Mouse (Mus musculus) Patski (cell line): ENCODE data around the gene Nuak2. TPM values are rescaled to one million over a fixed set of nuclear protein-coding genes. Genes with fewer than 3 reads are reported as not detected.

ENCODE experiments used
- ATAC-seq: fragments of 100-300 bp; one replicate; pipeline ENCODE4 v1.8.0; 2021
- CTCF ChIA-PET: fragments of 350-600 bp; sonication (Branson Sonifier 250); formaldehyde crosslinking; loops from one replicate; lab custom pipeline; 2022; ENCODE audit warnings: inconsistent platforms; lab: Charles Lee
- POLR2A ChIA-PET: fragments of 350-600 bp; sonication (Branson Sonifier 250); formaldehyde crosslinking; loops from one replicate; lab custom pipeline; 2022; ENCODE audit warnings: antibody characterized with exemption, inconsistent platforms; lab: Charles Lee
- DNase-seq: peaks from one replicate; pipeline ENCODE4 v3.0.0-alpha.2; 2011; ENCODE audit warnings: low read depth, low spot score
- H3K27me3 ChIP-seq: fragments of 371-371 bp; one replicate; pipeline ENCODE4 v1.5.1; 2021
- CTCF ChIP-seq: fragments of 100-300 bp; IDR thresholded peaks from one replicate; pipeline ENCODE4 v1.5.1; 2021
- in situ Hi-C: fragments of 300-500 bp; cut with MboI; formaldehyde crosslinking; loops from 3 replicates; pipeline ENCODE4 v1.11.1; 2018; ENCODE audit warnings: low pct_unique_long_range_greater_than_20kb, mixed read lengths
- polyA plus RNA-seq: library from polyadenylated mRNA; unstranded; gene quantifications from one replicate; pipeline ENCODE4 v1.2.3, GENCODE M21; 2021

Nuak2 gene
- polyA plus RNA-seq, 1 experiment from 2014 or later, result 110 TPM

DNA sequence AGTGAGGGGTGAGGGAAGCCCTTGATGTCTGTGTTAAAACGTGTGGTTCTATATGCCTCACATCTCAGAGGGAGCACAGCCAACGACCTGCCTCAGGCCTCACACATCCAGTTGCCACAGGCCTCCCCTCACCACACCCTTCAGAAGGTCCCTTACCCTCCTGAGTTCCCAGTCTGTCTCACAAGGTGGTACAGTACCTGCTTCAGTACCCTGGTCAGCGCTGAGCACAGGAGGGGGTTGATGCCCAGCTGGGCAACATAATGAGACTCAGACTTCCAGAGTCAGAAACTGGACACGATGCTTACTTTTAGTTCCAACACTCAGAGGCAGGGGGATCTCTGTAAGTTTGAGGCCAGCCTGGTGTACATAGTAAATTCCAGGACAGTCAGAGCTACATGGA lies 9.1 kb upstream of the Nuak2 start:
- H3K27me3 ChIP-seq, result no peaks in the 10 kb centered on the region
- no peak for TF ChIP-seq CTCF
- DNase-seq (no peak), ATAC-seq (no peak)
- ChIA-PET POLR2A (interaction anchor here (0.8 to 4.3 kb wide), 8 partner anchors 8 to 154 kb away, joined by 4 to 21 read pairs (median 6); no protein-coding TSS in a partner anchor), CTCF (interaction anchor here (0.7 to 4.3 kb wide), 7 partner anchors 11 to 150 kb away, joined by 3 to 26 read pairs (median 5); no protein-coding TSS in a partner anchor)
- in situ Hi-C loops, result loop anchor here (5.0 kb wide), 2 partner anchors 70 to 150 kb away; no protein-coding TSS in a partner anchor

DNA sequence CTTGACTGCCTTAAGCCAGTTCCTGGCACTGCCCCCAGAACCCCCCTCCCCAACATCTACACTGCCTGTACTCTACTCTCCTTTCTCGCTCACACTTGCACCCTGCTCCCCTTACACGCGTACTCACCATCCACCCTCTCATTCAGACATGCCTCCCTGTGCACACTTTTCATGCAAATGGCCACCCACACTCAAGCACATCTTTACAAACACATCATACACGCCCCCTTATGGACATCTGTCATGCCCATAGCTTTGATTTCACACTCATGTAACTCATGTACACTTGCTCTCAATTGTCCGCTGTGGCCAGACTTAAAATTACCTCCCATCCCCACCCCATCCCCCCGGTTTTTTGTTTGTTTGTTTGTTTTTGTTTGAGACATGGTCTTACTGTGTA lies 8.0 kb upstream of the Nuak2 start:
- TF ChIP-seq CTCF, result no peak
- in situ Hi-C loops, result loop anchor here (5.0 kb wide), 2 partner anchors 71 to 151 kb away; no protein-coding TSS in a partner anchor
- POLR2A ChIA-PET, result interaction anchor here (0.7 to 4.3 kb wide), 6 partner anchors 11 to 100 kb away, joined by 3 to 21 read pairs (median 4); no protein-coding TSS in a partner anchor
- CTCF ChIA-PET, result interaction anchor here (0.8 to 4.3 kb wide), 7 partner anchors 8 to 151 kb away, joined by 3 to 26 read pairs (median 4); no protein-coding TSS in a partner anchor
- DNase-seq (no peak), ATAC-seq (no peak)
- H3K27me3 ChIP-seq, result no peaks in the 10 kb centered on the region

DNA sequence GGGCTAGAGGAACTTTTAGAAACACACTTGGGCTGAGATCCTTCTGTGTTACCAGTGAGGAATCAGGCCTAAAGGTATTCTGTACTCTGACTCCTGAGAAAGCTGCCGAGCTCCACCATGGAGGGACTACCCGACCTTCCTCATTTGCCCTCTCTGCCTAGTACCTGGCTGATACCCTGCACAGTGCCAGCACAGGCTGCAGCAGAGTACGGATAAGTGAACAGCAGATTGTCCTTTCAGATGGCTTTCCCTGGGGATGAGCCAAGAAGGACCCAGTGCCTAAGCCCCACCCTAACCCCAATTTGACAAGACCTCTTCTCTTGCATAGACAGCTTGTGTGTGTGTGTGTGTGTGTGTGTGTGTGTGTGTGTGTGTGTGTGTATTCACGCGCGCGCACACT lies 7.3 kb upstream of the Nuak2 start:
- no peaks in the 10 kb centered on the region for H3K27me3 ChIP-seq
- POLR2A ChIA-PET, result interaction anchor here (0.5 to 4.3 kb wide), 6 partner anchors 10 to 113 kb away, joined by 3 to 21 read pairs (median 4); no protein-coding TSS in a partner anchor
- TF ChIP-seq CTCF, result no peak
- in situ Hi-C loops, result loop anchor here (5.0 kb wide), 2 partner anchors 71 to 151 kb away; no protein-coding TSS in a partner anchor
- no peak for DNase-seq
- CTCF ChIA-PET, result interaction anchor here (1.1 to 4.3 kb wide), 3 partner anchors 9 to 47 kb away, joined by 4 to 26 read pairs (median 22); no protein-coding TSS in a partner anchor
- no peak for ATAC-seq

DNA sequence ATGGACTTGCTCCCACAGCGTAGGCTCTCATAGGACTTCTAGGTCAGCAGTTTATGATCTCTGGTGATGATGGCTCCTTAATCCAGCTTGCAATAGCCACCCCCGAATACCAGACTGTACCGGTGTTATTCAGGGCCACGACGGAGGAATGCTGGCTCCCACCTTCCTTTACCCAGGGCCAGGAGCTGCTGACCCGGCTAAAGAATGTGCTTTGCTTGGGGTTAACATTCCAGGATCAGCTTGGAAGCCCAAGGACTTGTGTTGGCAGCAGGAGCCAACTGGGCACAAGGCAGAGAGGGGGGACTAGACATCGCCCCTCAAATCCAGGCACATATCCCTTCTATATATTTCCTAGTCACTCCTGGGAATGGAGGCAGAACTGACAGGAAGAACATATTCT lies 5.2 kb upstream of the Nuak2 start:
- ATAC-seq (peak; percentile 83), DNase-seq (no peak)
- CTCF ChIA-PET, result interaction anchor here (0.9 to 6.9 kb wide), 8 partner anchors 12 to 153 kb away, joined by 3 to 112 read pairs (median 16); no protein-coding TSS in a partner anchor
- POLR2A ChIA-PET, result interaction anchor here (0.9 to 4.3 kb wide), 6 partner anchors 8 to 44 kb away, joined by 3 to 23 read pairs (median 8); partner anchors contain the start of gene Klhdc8a
- no peaks in the 10 kb centered on the region for H3K27me3 ChIP-seq
- TF ChIP-seq CTCF, result no peak
- in situ Hi-C loops, result loop anchor here (5.0 kb wide), 1 partner anchor 42 kb away; no protein-coding TSS in a partner anchor

DNA sequence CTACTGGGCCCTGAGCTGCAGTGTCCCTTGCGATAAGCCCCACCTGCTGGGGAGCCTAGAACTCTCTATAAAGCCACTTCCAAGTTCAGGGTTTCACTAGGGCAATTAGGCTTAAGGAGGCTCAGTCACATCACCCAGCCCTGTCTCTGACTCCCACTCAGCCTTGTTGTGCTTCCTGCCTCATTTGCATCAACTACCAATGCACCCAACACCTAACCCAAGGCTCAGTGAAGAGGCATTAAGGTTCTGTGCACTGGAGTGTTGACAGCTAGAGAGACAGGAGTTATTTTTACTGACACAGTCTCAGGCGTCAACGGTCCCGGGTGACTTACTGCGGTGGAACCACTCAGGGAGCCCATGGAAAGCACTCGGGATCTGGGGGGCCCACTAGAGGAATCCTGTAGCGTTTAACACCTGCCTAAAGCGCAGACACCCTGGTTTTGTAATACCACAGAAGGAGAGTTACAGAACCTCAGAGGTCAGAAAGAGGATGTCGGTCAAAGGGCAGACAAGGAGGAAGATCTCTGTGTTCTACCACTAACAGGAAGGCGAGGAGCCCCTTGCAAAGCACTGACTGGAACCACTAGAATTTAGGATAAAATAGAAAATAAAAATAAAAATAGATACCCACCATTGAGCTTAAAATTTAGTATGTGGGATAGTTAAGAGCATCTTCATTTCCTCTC lies 4.6 kb upstream of the Nuak2 start:
- in situ Hi-C loops, result loop anchor here (5.0 kb wide), 1 partner anchor 41 kb away; no protein-coding TSS in a partner anchor
- no peak for TF ChIP-seq CTCF
- H3K27me3 ChIP-seq, result no peaks in the 10 kb centered on the region
- DNase-seq, result no peak
- CTCF ChIA-PET, result interaction anchor here (0.6 to 6.9 kb wide), 16 partner anchors 8 to 154 kb away, joined by 3 to 112 read pairs (median 5); partner anchors contain the start of gene Klhdc8a
- POLR2A ChIA-PET, result interaction anchor here (0.9 to 4.4 kb wide), 10 partner anchors 7 to 43 kb away, joined by 3 to 46 read pairs (median 6); partner anchors contain the start of gene Klhdc8a
- peak; percentile 52 for ATAC-seq

DNA sequence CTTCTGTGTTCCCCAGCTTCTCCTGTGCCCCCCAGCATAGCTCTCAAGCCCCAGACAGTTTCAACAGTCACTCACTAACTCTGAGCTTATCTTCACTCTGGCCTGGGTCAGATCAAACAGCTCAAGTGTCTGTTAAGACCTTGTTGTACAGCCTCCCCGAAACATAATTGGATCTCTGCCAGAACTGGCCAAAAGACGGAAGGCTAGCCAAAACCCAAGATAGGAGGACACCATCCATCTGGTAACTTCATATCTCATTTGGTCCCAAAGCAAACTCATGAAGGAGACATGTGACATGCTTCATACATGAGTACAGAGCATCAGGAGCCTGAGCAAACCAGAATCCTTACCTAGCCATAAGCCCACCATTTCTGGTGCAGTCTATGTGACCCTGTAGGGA lies 3.9 kb upstream of the Nuak2 start:
- no peaks in the 10 kb centered on the region for H3K27me3 ChIP-seq
- POLR2A ChIA-PET, result interaction anchor here (0.9 to 4.4 kb wide), 7 partner anchors 8 to 43 kb away, joined by 3 to 46 read pairs (median 8); partner anchors contain the start of gene Klhdc8a
- no peak for ATAC-seq
- no peak for DNase-seq
- CTCF ChIA-PET, result interaction anchor here (0.6 to 6.9 kb wide), 20 partner anchors 8 to 154 kb away, joined by 3 to 112 read pairs (median 4); partner anchors contain the start of gene Klhdc8a
- TF ChIP-seq CTCF, result no peak
- in situ Hi-C loops, result loop anchor here (5.0 kb wide), 1 partner anchor 40 kb away; no protein-coding TSS in a partner anchor

DNA sequence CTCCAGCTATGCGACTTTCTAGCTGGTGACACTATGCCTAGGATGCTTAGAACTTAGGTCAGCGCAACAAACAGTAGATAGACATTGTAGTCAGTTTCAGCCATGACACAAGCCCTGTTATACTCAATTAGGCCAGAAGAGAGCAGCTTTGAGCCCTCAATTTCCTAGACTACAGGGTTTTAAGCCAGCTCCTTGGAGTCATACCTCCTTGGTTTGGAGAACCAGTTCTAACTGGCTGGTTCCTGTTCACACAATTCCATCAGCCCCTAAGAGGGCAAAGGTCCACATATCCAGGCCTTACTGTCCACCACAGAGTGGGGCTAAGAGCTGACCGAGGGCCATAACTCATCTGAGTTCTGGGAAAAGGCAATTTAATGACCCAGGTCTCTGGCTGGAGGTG lies 3.2 kb upstream of the Nuak2 start:
- H3K27me3 ChIP-seq, result no peaks in the 10 kb centered on the region
- ChIA-PET POLR2A (interaction anchor here (1.1 to 4.4 kb wide), 5 partner anchors 11 to 42 kb away, joined by 5 to 46 read pairs (median 10); partner anchors contain the start of gene Klhdc8a), CTCF (interaction anchor here (0.7 to 6.9 kb wide), 17 partner anchors 10 to 155 kb away, joined by 3 to 112 read pairs (median 5); partner anchors contain the start of gene Klhdc8a)
- DNase-seq (no peak), ATAC-seq (no peak)
- TF ChIP-seq CTCF, result no peak
- in situ Hi-C loops, result loop anchor here (5.0 kb wide), 1 partner anchor 40 kb away; no protein-coding TSS in a partner anchor

DNA sequence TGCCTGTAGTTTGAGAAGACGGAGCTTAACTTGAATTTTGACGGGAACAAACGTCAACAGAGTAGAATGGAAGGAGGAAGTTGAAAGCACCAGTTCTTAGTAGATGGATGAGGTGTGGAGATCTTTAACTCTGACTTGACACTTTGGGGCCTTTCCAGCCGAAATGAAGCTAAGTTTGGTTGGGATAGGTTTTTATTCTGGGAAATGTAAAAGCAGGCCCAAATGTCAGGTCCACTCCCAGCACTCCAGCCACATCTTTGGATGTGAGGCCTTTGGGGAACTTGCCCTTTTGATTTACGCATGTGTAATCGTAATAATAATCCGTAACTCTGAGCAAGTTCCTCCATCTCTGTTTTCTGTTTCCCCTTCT lies 684 bp downstream of the Nuak2 start:
- DNase-seq, result no peak
- ChIA-PET POLR2A (interaction anchor here (1.1 to 9.1 kb wide), 6 partner anchors 16 to 124 kb away, joined by 3 to 157 read pairs (median 14); partner anchors contain the start of genes AC124108.1 and Lemd1), CTCF (interaction anchor here (1.9 to 6.9 kb wide), 4 partner anchors 25 to 160 kb away, joined by 5 to 112 read pairs (median 20); no protein-coding TSS in a partner anchor)
- H3K27me3 ChIP-seq, result no peaks in the 10 kb centered on the region
- TF ChIP-seq CTCF, result no peak
- no peak for ATAC-seq
- in situ Hi-C loops, result no loop called here

DNA sequence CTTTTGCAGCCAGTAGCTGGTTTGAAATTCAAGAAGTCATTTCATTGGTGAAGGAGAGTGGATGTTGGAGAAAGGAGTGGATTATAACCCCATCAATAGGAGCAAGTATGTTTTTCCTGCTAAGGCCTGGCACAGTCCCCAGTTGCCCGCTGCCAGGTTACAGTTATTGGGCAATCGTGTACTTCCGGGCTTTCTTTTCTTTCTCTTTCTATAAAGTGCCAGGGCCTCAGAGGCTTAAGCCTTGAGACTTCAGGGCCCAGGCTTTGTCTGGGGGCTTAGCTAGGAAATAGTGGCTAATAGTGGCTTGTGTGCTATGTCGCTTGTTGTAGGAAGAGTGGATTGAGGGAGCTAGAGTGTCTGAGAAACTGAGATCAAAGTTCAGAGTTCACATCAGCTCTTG lies 1.5 kb downstream of the Nuak2 start:
- ChIA-PET POLR2A (interaction anchor here (0.5 to 9.1 kb wide), 10 partner anchors 8 to 125 kb away, joined by 3 to 157 read pairs (median 11); partner anchors contain the start of genes AC124108.1 and Lemd1), CTCF (interaction anchor here (0.8 to 4.4 kb wide), 4 partner anchors 10 to 121 kb away, joined by 3 to 32 read pairs (median 4); no protein-coding TSS in a partner anchor)
- ATAC-seq (no peak), DNase-seq (no peak)
- in situ Hi-C loops, result no loop called here
- TF ChIP-seq CTCF, result no peak
- no peaks in the 10 kb centered on the region for H3K27me3 ChIP-seq
